Mouse (Mus musculus): Measurements from ENCODE around the gene Neurl1b. TPM values are rescaled to one million over a fixed set of nuclear protein-coding genes. Genes with fewer than 3 reads are reported as not detected.
A peak's percentile ranks its signal among the peaks of the same experiment; 100 is the strongest.

The Neurl1b gene
- total RNA-seq, 2 experiments from 2014 or later = 16.8 to 17.2 TPM

- peak in 1 of 2 experiments; percentile 40 for DNase-seq (ENCODE audit: low spot score in 2 of 2)
Measured at GRCm38 (mm10) chr17:26451651-26452295, 37.1 kb downstream of the Neurl1b start.

DNA sequence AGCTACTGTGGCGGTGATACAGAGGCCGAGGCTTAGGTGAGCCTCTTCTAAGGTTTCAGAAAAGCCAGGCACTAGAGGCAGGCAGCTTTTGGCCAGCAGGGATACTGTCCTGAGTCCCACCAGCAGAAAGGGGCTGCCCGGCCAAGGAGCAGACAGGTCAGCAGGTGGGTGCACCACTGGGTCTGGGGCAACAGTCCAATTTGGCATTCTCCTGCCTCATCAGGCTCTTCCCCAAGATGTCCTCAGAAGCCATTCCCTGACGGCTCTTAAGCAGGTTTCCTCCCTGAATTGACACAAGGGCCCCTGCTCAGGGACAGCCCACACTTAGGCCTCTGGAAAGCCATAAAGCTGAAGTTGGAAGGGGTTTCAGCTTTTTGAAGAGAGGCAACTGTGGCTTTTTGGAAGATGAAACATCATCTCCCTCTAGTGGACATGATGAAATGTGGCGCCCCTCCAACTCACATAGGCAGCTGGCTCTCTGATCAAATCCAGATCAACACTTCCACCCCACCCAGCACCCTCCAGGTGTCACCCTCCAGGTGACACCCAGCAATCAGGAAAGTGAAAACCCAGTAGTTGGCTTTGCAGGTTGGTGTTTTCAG, 37.8 kb downstream of the Neurl1b start:
- DNase-seq (ENCODE audit: low spot score in 2 of 2) = peak; percentile 54 to 75

GRCm38 (mm10) chr17:26457506-26457905, 42.9 kb downstream of the Neurl1b start:
- DNase-seq (ENCODE audit: low spot score in 2 of 2) = no peak

DNA sequence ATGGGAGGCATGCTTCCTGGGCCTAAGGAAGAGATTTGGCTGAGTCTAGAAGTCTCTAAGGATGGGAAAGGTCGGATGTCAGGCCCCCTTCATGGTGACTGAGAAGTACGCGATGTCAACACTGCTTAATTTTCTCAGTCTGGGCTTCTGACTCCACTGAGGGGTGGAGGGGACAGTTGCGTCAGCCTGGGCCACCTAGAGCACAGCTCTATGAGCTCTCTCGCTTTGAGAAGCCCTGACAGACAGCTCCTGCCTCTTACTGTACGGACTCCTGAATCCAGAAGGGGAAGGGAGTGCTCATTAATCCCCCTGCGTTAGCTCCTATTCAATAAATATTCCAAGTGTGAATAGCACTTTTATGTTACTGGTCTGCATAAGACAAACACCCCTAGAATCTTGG, 43.4 kb downstream of the Neurl1b start:
- DNase-seq (ENCODE audit: low spot score in 2 of 2) = no peak

DNA sequence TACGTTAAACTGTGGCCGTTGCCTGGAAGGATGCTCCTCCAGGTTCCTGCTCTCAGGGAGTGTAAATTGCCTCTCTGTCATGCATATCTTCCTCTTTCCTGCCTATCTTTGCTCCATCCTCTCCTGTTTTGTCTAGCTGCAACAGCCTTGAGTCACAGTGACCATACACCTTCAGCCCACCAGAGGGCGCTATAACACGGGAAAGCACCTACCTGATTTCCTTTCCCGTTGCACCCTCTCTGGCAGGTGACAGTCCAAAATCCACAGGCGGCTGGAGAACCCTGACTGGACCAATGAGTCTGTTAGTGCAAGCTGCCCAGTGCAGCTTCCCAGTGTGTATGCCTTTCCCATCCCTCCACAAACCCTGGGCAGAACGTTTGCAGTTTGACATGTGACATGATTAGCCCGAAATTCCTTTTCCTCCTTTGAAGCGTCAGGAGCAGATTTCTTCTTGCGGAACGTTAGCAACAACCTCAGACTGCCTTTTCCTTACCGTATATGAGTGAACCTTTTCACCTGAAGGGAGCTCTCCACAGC, 48.1 kb downstream of the Neurl1b start:
- peak; percentile 70 to 71 for DNase-seq (ENCODE audit: low spot score in 2 of 2)

DNA sequence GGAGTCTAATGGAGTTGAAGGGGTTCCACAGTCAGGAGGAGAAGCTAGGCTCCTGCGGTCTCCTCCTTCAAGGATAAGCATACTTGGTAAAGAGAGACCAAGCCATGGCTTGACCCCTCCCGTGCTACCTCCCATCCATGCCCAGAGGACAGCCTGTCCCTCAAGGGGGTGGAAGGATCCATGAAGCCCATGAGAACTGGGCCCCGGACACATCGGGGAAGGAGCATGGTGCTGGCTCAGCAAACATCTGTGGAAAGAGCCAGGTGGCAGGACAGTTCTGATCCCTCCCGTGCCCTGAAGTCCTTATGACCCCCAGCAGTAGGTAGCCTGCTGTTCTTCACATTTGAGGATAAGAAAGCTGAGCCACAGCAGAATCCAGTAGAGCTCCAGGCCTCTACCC, 48.8 kb downstream of the Neurl1b start:
- no peak for DNase-seq (ENCODE audit: low spot score in 2 of 2)

DNA sequence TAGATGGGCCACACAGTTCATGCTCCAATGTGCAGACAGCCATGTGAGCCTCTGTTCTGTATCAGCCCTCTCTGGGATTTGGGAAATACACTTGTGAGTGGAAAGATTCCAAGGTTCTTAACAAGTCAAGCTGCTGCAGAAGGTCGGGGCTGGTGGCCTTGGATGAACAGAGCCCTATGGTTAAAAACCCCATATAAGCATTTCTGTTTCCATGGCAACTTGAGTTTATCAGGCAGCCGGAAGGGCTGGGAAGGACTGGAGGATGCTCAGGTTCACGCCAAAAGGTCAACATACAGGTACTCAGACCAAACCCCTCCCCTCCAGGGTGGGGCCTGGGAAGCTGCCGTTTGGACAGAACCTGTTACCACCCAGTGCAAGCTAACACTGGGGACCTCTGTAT, 49.4 kb downstream of the Neurl1b start:
- DNase-seq (ENCODE audit: low spot score in 2 of 2) = no peak

DNA sequence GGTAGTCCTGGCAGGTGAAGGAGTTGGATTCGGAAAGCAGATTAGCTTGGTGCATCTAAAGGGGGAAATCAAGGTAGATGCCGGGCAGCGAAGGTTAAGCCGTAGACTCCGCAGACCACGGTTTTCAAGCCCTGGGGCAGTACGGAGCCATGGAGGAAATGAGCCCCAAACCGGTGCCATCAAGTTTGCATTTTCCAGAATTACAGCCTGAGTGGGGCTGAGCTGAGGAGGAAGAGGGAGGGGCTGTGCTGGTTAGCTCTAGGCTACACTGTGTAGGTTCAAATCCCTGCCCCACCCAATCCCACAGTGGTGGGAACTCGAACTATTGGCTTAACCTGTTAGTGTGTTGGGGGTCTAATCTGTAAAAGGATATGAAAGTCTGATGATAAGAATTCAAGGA, 49.9 kb downstream of the Neurl1b start:
- DNase-seq (ENCODE audit: low spot score in 2 of 2) = no peak

DNA sequence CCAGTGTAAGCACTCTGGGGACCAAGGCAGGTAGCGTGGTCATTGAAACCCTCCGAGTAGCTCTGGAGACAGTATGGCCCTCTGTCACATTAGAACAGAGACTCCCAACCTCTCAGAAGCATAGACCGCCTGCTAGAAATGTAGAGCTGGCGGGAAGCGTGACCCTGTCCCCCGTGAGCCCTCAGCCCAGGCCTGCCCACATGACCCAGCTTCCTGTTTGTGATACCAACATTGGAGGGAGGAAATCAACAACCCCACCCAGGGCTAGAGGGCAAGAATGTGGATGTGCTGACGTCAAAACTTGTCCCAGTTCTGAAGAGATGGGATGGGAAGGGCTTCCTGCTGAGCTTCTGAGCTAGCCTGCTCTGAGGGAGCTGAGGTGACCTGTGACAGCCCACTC, 50.3 kb downstream of the Neurl1b start:
- no peak for DNase-seq (ENCODE audit: low spot score in 2 of 2)

- DNase-seq (ENCODE audit: low spot score in 2 of 2) = peak; percentile 70 to 81
Measured at GRCm38 (mm10) chr17:26466741-26467150, 52.1 kb downstream of the Neurl1b start.

GRCm38 (mm10) chr17:26467619-26468018, 53.0 kb downstream of the Neurl1b start:
- DNase-seq (ENCODE audit: low spot score in 2 of 2) = no peak

GRCm38 (mm10) chr17:26468102-26468894, 53.7 kb downstream of the Neurl1b start:
- DNase-seq (ENCODE audit: low spot score in 2 of 2) = no peak

DNA sequence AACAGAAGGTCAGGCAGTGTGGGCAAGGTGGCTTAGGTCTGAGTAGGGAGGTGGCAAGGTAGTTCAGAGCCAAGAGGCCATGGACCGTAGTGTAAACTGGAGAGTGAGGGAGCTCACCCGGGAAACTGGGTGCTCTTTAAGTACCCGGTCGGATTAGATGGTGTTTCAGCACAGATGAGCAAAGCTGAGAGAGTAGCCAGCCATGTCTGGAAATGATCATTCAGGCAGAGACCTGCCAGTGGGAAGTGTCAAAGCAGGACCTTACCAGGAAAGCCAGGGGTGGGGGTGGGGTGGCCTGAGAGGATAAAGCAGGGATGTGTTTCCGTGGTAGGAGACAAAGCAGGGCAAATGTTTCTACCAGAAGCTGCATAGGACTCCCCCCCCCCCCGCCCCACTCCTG, 62.2 kb downstream of the Neurl1b start:
- DNase-seq (ENCODE audit: low spot score in 2 of 2) = no peak

DNA sequence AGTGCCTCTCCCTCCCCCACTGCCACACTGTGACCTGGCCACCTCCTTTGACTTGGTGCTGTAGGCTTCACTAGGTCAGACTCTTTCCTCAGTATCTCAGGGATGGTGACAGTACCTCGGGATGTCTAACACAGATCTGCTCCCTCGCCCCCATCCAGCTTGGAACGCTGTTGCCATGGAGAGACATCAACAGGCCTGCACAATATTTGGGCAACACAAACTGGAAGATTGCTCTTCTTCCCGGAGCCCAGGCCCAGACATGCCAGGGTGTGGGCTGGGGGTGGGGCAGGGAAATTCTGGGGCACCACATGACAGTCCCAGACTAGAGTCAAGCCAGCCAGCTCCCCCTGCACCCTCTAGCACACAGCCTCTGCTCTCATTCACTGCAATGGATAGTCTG, 64.0 kb downstream of the Neurl1b start:
- DNase-seq (ENCODE audit: low spot score in 2 of 2) = no peak

DNA sequence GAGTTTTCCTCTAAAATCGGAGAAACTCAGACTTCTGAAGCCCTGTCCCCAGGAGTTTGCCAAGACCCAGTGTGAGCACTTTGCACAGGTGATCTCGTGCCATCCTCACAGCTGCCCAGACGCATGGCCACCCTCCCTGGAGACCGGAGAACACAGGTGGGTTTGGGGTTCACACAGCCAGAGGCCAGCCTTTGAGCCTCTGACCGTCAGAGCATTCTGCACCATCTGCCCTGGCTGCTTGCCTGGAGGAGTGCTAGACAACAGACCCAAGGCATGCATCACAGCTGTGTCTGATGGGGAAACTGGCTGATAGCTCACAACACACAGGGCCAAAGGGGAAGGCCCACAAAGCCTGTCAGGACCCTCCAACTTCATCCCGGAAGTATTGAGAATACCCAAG, 65.0 kb downstream of the Neurl1b start:
- peak in 1 of 2 experiments; percentile 74 for DNase-seq (ENCODE audit: low spot score in 2 of 2)

DNA sequence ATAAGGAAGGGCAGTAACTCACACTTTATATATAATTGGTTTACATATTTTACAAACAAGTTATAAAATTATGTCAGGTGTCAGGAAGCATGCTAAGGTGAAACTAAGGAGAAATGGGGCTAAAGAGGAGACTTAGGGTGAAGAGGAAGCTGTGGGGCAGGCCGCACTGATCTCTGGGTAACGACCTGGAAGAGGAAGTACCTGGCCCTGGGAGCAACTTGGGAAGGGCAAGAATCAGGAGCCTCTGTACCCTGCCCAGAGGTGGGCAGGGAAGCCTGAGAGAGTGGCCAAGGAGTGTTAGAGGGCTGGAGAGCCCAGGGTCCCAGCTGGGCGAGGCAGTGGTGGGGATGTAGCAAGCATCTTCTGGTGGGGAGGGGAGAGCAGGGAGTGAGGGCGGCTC, 66.3 kb downstream of the Neurl1b start:
- no peak for DNase-seq (ENCODE audit: low spot score in 2 of 2)

DNA sequence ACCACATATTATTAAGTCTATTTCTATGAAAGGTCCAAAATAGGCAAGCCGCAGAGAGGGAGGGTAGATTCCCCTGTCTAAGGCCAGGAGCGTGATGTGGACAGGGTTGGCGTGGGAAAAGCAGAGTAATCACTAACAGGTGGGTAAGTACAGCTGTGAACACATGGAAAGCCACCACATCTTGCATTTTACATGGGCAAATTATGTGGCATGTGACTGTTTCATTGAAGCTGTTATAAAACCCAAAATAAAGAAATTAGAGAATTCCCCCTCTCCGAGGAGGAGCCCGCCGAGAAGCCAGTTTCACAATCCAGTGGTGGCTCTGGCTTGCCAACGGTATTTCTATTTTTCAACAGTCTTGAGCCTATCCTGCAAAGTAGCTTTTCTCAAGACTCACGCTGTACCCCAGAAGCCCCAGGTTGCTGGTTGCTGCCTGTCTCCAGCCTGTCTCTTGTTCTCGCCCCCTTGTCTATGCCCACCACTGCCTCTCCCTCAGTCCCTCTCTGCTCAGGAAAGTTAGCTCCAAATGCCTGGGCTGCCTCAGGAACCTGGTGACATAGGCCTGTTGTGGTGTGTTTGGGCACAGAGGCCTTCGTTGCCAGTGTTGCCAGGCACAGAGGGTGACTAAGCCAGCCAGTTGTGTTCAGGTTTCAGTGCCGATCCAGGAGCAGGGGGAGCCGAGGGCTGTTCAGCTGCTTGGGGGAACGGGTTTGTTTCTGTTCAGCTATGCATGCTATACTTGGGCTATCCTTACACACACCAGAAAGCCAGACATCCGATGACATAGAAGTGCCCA, 70.2 kb downstream of the Neurl1b start:
- no peak for DNase-seq (ENCODE audit: low spot score in 2 of 2)

GRCm38 (mm10) chr17:26487266-26487665, 72.6 kb downstream of the Neurl1b start:
- DNase-seq (ENCODE audit: low spot score in 2 of 2) = no peak

DNA sequence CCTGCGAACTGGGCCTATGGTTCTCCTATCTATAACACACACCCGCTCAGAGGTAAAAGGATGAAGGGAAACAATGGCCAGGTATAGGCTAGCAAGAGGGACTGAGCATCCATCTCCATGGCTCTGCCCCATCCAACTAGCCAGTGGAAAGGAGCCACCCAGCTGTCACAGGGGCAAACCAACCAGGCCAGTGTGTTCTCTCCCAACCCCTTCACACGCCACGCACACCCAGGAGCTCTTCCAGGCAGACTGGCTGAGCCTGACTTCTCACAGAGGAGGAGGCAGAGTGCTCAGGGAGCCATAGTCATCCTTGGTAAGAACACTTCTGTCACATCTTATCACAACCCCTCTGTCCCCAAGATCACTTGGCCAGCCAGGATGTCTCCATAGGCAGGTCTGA, 73.3 kb downstream of the Neurl1b start:
- no peak for DNase-seq (ENCODE audit: low spot score in 2 of 2)

GRCm38 (mm10) chr17:26488711-26489403, 74.2 kb downstream of the Neurl1b start:
- DNase-seq (ENCODE audit: low spot score in 2 of 2) = peak in 1 of 2 experiments; percentile 59

DNA sequence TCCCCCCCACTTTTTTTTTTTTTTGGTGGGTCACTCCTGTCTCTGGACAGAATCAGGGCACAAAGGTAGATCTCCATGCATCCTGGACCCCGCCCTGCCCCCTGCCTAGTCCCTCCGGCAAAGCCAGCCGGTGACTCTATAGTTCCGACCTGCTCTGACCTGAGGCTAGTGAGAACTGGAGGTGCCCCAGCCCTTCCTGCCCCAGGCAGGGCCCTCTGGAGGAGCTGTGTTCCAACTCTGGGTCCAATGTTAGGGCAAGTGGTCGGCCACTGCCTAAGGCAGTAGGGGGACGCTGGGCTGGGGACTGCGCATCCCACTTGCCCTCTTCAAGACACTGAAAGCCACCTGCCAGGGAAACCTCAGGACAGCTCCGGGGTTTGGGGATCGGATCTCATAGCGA, 75.4 kb downstream of the Neurl1b start:
- no peak for DNase-seq (ENCODE audit: low spot score in 2 of 2)
